Mouse (Mus musculus) gastrocnemius, adult 18-20 months (tissue): ENCODE results near the gene Pnrc2. TPM values are rescaled to one million over a fixed set of nuclear protein-coding genes. Genes with fewer than 3 reads are reported as not detected.

ENCODE experiments used
- DNase-seq: peaks from one replicate; pipeline ENCODE4 v3.0.0; 2021; ENCODE audit warnings: low spot score
- total RNA-seq, 2 experiments: library from RNA; stranded (reverse); gene quantifications; 2 replicates each; pipeline ENCODE4 v1.2.3; 2021

Gene Pnrc2
- total RNA-seq, 2 experiments from 2014 or later: 39.8 to 42.2 TPM

GRCm38 (mm10) chr4:135892884-135893283, 19.2 kb upstream of the Pnrc2 start:
- no peak for DNase-seq

- no peak for DNase-seq
Measured at GRCm38 (mm10) chr4:135891539-135891938, 17.9 kb upstream of the Pnrc2 start.

- DNase-seq: peak; percentile 77
Measured at GRCm38 (mm10) chr4:135889884-135890283, 16.2 kb upstream of the Pnrc2 start.

GRCm38 (mm10) chr4:135889146-135889883, 15.7 kb upstream of the Pnrc2 start:
- DNase-seq: no peak

- DNase-seq: no peak
Measured at GRCm38 (mm10) chr4:135888448-135889057, 14.9 kb upstream of the Pnrc2 start.

- DNase-seq: no peak
Measured at GRCm38 (mm10) chr4:135886184-135886583, 12.5 kb upstream of the Pnrc2 start.

GRCm38 (mm10) chr4:135885676-135886075, 12.0 kb upstream of the Pnrc2 start:
- DNase-seq: no peak

GRCm38 (mm10) chr4:135884531-135884930, 10.9 kb upstream of the Pnrc2 start:
- no peak for DNase-seq

GRCm38 (mm10) chr4:135883881-135884516, 10.3 kb upstream of the Pnrc2 start:
- no peak for DNase-seq

GRCm38 (mm10) chr4:135883401-135883851, 9.8 kb upstream of the Pnrc2 start:
- no peak for DNase-seq

GRCm38 (mm10) chr4:135882023-135882422, 8.4 kb upstream of the Pnrc2 start:
- DNase-seq: no peak

- DNase-seq: no peak
Measured at GRCm38 (mm10) chr4:135880576-135880975, 6.9 kb upstream of the Pnrc2 start.

GRCm38 (mm10) chr4:135880018-135880417, 6.4 kb upstream of the Pnrc2 start:
- no peak for DNase-seq

- DNase-seq: no peak
Measured at GRCm38 (mm10) chr4:135879021-135879420, 5.4 kb upstream of the Pnrc2 start.

- peak; percentile 52 for DNase-seq
Measured at GRCm38 (mm10) chr4:135877742-135878141, 4.1 kb upstream of the Pnrc2 start.

- peak; percentile 63 for DNase-seq
Measured at GRCm38 (mm10) chr4:135876583-135877020, 3.0 kb upstream of the Pnrc2 start.

- DNase-seq: peak; percentile 48
Measured at GRCm38 (mm10) chr4:135875991-135876582, 2.4 kb upstream of the Pnrc2 start.

- DNase-seq: no peak
Measured at GRCm38 (mm10) chr4:135875546-135875945, 1.9 kb upstream of the Pnrc2 start.

GRCm38 (mm10) chr4:135874564-135875535, 1.2 kb upstream of the Pnrc2 start:
- DNase-seq: no peak

- DNase-seq: no peak
Measured at GRCm38 (mm10) chr4:135872589-135873391, 860 bp downstream of the Pnrc2 start.
